Mouse (Mus musculus) heart, postnatal 0 days (tissue): ENCODE results near the gene 0610010F05Rik. TPM values are rescaled to one million over a fixed set of nuclear protein-coding genes. Genes with fewer than 3 reads are reported as not detected.

Source experiments
- ATAC-seq: fragments of 200-750 bp; cut with Nextera tagmentation; 2 replicates; pipeline ENCODE4 v1.8.0; 2017; ENCODE audit warnings: low read depth, moderate number of reproducible peaks, moderate library complexity; ENCODE audit not compliant: insufficient read depth
- DNase-seq: peaks from one replicate; pipeline ENCODE4 v3.0.0-alpha.2; 2016; ENCODE audit warnings: low spot score
- H3K27ac ChIP-seq: fragments of 300-500 bp; sonication (generic); 2 replicates; pipeline ENCODE4 v1.5.1; 2014; ENCODE audit warnings: low read depth, mild to moderate bottlenecking
- H3K27me3 ChIP-seq: fragments of 300-500 bp; sonication (generic); 2 replicates; pipeline ENCODE4 v1.6.1; 2014; ENCODE audit warnings: low read length, mixed read lengths; ENCODE audit not compliant: control insufficient read depth, insufficient read depth
- H3K36me3 ChIP-seq: fragments of 300-500 bp; sonication (generic); replicated peaks from 2 replicates; pipeline ENCODE4 v1.6.1; 2014; ENCODE audit warnings: low read length, mixed read lengths; ENCODE audit not compliant: control insufficient read depth, insufficient read depth
- H3K4me1 ChIP-seq: fragments of 300-500 bp; sonication (generic); 2 replicates; pipeline ENCODE4 v1.6.1; 2014; ENCODE audit warnings: antibody characterized with exemption; ENCODE audit not compliant: control insufficient read depth, insufficient read depth
- H3K4me2 ChIP-seq: fragments of 300-500 bp; sonication (generic); 2 replicates; pipeline ENCODE4 v1.6.1; 2014; ENCODE audit warnings: low read depth, mild to moderate bottlenecking, low read length, moderate library complexity
- H3K4me3 ChIP-seq: fragments of 300-500 bp; sonication (generic); 2 replicates; pipeline ENCODE4 v1.5.1; 2014; ENCODE audit warnings: low read depth, low read length
- H3K9ac ChIP-seq: fragments of 300-500 bp; sonication (generic); replicated peaks from 2 replicates; pipeline ENCODE4 v1.6.1; 2014; ENCODE audit warnings: low read depth, low read length, mixed read lengths
- H3K9me3 ChIP-seq: fragments of 300-500 bp; sonication (generic); replicated peaks from 2 replicates; pipeline ENCODE4 v1.6.1; 2016; ENCODE audit warnings: low read length; ENCODE audit not compliant: control insufficient read depth
- CTCF ChIP-seq: IDR thresholded peaks from 2 replicates; pipeline ENCODE4 v1.5.1; 2016; ENCODE audit warnings: antibody characterized with exemption, control low read depth, low read depth
- EP300 ChIP-seq: IDR thresholded peaks from 2 replicates; pipeline ENCODE4 v1.6.1; 2016; ENCODE audit warnings: antibody characterized with exemption, low read depth
- WGBS: fragments of 180-500 bp; shearing (Covaris S2); extraction: QIAGEN DNeasy Blood & Tissue Kit; methylation state at CpG from one replicate; pipeline ENCODE4 v1.1.7; 2014; 5-methylcytosine and 5-hydroxymethylcytosine counted together
- polyA plus RNA-seq: library from polyadenylated mRNA; unstranded; fragments of >200 nt; fragmentation: Nextera tagmentation; extraction: Ambion mirVana; gene quantifications from 2 replicates; pipeline ENCODE4 v1.2.1, GENCODE M21; 2015
- total RNA-seq: library from RNA; depleted of rRNA; stranded (reverse); fragments of >200 nt; gene quantifications from 2 replicates; pipeline ENCODE4 v1.2.3, GENCODE M21; 2014; ENCODE audit warnings: low replicate concordance; rRNA removed

0610010F05Rik gene
- total RNA-seq: 6.0 and 6.6 TPM in 2 replicates
- 15.8 and 16.2 TPM in 2 replicates for polyA plus RNA-seq

DNA sequence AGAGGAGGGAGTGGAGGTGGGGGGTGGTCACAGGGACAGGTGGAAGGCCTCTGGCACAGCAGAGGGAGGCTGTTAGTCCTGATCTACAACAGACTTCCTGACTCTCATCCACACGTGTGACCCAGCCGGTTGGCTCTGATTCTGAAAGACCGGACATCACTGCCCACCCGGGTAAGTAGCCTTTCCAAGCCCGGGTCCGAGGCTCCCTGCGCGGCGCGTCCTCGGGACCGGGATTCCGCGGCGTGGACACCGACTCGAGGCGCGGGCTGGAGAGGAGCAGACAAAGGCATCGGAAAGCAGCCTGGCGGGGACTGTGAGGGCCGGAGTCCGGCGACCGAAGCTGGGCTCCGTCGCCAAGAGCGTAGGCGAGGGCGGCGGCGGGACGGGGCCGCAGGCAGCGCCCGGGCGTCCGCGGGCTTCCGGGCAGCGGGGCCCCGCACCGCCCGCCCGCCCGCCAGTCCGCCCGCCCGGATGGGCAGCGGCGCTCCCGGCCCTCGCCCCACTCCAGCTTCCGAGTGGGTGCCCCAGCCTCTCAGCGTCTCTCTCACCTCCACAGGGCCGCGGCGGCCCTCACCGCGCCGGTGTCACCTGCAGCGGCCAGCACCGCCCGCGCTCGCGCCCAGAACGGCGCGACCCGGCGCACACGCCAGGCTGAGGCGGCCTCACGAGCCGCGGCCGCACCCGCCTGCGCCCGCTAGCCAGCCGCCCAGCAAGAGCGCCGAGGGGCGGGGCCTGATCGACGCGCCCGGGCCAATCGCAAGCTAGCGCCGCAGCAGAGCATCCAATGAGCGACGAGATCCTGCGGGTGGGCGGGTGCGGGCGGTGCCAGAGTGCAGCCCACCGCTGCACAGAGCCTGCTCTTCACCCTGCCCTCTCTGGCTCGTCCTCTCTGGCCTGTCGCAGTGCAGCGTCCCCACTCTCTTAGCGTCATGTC lies at the start of gene 0610010F05Rik:
Gene 0610010F05Rik (minus strand): TSS at position 695 of the 934 bp plus-strand sequence.
- peak within 1 kb of the TSS; percentile 83 for H3K4me3 ChIP-seq
- WGBS: under 1% methylated on average over 96 of the region's 103 CpGs
- H3K9ac ChIP-seq: peak within 1 kb of the TSS; percentile 84
- H3K36me3 ChIP-seq: 0 out of 2 replicates have a peak, but pooled peaks cover 4% of the 10 kb centered on the region
- peaks cover 4% of the 10 kb centered on the region; the same call in 1 of the 2 replicates for H3K4me1 ChIP-seq
- TF ChIP-seq CTCF (no peak), EP300 (no peak)
- ATAC-seq: peak; percentile 100
- peak within 1 kb of the TSS; percentile 91 for H3K27ac ChIP-seq
- H3K27me3 ChIP-seq: no peaks in the 10 kb centered on the region
- peak; percentile 96 for DNase-seq
- H3K4me2 ChIP-seq: peak within 1 kb of the TSS; percentile 90
- H3K9me3 ChIP-seq: no peaks in the 10 kb centered on the region

DNA sequence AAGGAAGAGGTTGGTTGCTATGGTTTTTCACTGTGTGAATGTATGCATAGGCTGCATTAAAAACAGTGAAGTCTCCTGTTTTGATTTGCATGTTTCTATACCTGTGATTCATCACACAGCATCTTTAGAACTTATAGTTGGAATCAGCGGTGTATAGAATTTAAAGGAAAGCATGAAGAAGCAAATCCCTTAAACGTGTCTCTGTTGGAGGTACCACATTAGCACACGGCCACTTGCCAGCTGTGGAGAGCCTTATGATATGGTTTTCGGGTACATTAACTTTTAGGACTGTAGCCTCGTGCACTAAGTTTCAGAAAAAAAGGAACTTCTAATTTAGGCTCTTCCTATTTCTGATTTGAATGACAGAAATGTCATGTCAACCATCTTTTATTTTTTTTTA lies 49.1 kb upstream of the 0610010F05Rik start:
- no peaks in the 10 kb centered on the region for H3K4me1 ChIP-seq
- H3K36me3 ChIP-seq: peaks cover 38% of the 10 kb centered on the region
- WGBS: 86% methylated on average over 5 of the region's 5 CpGs
- TF ChIP-seq CTCF: no peak
- TF ChIP-seq EP300: no peak
- ATAC-seq (no peak), DNase-seq (no peak)
- no peak overlapping the region for H3K9ac ChIP-seq
- no peak overlapping the region for H3K4me3 ChIP-seq
- no peaks in the 10 kb centered on the region for H3K9me3 ChIP-seq
- H3K27ac ChIP-seq: no peak overlapping the region
- no peaks in the 10 kb centered on the region for H3K27me3 ChIP-seq
- no peak overlapping the region for H3K4me2 ChIP-seq

DNA sequence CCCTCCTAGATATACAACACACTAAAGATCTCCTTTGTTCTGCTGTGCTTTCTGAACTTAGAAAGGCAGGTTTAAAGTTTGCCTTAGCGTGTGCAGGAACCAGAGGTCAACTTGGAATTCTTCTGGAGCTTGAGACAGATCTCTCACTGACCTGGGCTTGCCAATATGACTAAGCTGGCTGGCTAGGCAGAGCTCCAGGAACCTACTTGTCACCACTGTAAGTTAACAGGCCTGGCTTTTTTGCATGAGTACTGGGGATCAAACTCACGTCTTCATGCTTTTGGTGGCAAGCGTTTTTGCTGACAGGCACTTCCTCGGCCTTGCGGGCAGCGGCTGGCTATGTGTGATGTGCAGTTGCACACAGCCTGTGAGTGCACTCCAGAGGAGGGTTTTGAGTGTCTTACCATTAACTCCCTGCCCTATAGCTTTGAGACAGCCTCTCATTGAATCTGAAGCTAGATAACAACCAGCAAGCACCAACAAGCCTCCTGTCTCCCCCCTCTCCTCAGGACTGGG lies 47.1 kb upstream of the 0610010F05Rik start:
- TF ChIP-seq CTCF: no peak
- no peak for TF ChIP-seq EP300
- Histone ChIP-seq H3K27ac (no peak overlapping the region), H3K36me3 (peaks cover 52% of the 10 kb centered on the region), H3K4me1 (no peaks in the 10 kb centered on the region), H3K27me3 (no peaks in the 10 kb centered on the region), H3K9ac (no peak overlapping the region), H3K9me3 (no peaks in the 10 kb centered on the region), H3K4me3 (no peak overlapping the region), H3K4me2 (no peak overlapping the region)
- DNase-seq (no peak), ATAC-seq (no peak)
- 73% methylated on average over 6 of the region's 6 CpGs for WGBS

DNA sequence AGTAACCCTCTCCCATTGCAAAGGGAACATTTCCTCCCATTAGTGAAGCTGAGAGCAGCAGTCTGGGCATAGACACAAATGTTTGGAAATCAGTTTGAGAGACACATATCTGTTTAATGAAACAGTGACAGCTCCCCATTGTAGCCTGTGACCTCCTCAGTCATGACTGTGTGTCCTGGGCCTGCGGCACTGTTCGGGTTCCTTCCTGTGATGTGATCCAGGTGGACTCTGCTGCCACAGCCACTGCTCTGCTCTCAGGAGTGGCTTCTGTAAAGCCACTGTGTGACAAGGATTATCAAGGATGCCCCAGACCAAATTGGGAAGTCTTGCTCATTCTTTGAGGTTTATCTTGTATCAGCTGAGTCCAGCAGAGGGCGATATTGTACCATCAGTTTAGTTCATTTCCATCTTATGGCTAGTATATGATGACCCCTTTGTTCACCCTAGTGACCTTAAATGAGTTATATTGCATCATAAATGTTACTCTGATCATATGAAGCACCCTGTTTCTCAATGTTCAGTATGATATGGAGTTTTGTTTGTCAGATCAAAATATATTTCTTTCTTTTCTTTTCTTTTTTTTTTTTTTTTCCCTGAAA lies 45.7 kb upstream of the 0610010F05Rik start:
- Histone ChIP-seq H3K36me3 (peaks cover 59% of the 10 kb centered on the region), H3K4me1 (no peaks in the 10 kb centered on the region), H3K9ac (no peak overlapping the region), H3K27me3 (no peaks in the 10 kb centered on the region), H3K4me2 (no peak overlapping the region), H3K4me3 (no peak overlapping the region), H3K9me3 (no peaks in the 10 kb centered on the region), H3K27ac (no peak overlapping the region)
- ATAC-seq (no peak), DNase-seq (peak; percentile 14)
- TF ChIP-seq CTCF: peak; percentile 80
- no peak for TF ChIP-seq EP300
- 41% methylated on average over 3 of the region's 3 CpGs for WGBS

DNA sequence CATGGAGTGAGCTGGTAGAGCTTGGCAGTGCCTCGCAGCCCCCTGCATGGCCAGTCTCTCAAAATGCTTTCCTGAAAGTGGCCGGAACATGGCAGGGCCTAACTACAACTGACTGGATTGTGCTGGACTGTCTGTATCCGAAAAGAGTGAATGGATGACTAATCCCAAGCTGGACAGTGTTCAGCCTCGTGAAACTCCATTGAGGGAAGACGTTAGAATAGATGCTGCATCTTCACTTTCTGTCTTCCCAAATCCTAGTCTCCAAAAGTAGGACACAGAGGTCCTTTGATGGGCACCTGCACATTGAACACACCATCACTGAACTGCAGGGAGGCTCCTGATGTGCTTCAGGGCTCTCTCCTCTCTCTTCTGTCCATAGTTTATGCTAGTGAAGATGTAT lies 42.7 kb upstream of the 0610010F05Rik start:
- TF ChIP-seq EP300 (no peak), CTCF (no peak)
- peaks cover 62% of the 10 kb centered on the region for H3K36me3 ChIP-seq
- 91% methylated on average over 5 of the region's 5 CpGs for WGBS

More for the DNA sequence above, 42.7 kb upstream of the 0610010F05Rik start:
- Histone ChIP-seq H3K9ac (no peak overlapping the region), H3K4me1 (no peaks in the 10 kb centered on the region), H3K4me2 (no peak overlapping the region), H3K9me3 (no peaks in the 10 kb centered on the region), H3K27me3 (no peaks in the 10 kb centered on the region), H3K4me3 (no peak overlapping the region), H3K27ac (no peak overlapping the region)
- no peak for ATAC-seq
- no peak for DNase-seq
